Mouse (Mus musculus) embryonic fibroblast, embryonic 13.5 days (primary cell): ENCODE measurements around the gene Scamp4. TPM values are rescaled to one million over a fixed set of nuclear protein-coding genes. Genes with fewer than 3 reads are reported as not detected.
A peak's percentile ranks its signal among the peaks of the same experiment; 100 is the strongest.
"Not testable (repeated sequence)": the region's sequence is repeated elsewhere in the genome, so short reads cannot be mapped to it uniquely, and the experiment has no call there.

Source experiments
- H3K27ac ChIP-seq: 2 replicates; pipeline ENCODE4 v1.5.1; 2012; ENCODE audit warnings: low read length, control low read depth, inconsistent platforms; ENCODE audit not compliant: insufficient read depth
- H3K4me1 ChIP-seq: 2 replicates; pipeline ENCODE4 v1.6.1; 2011; ENCODE audit warnings: low read length; ENCODE audit not compliant: control insufficient read depth, insufficient read depth
- H3K4me3 ChIP-seq: 2 replicates; pipeline ENCODE4 v1.5.1; 2011; ENCODE audit warnings: mild to moderate bottlenecking, control low read depth, low read length; ENCODE audit not compliant: insufficient read depth
- CTCF ChIP-seq: IDR thresholded peaks from 2 replicates; pipeline ENCODE4 v1.5.1; 2011; ENCODE audit warnings: mild to moderate bottlenecking, control low read depth, low read length, moderate library complexity, borderline replicate concordance; ENCODE audit not compliant: insufficient read depth
- POLR2A ChIP-seq: IDR thresholded peaks from 2 replicates; pipeline ENCODE4 v1.6.1; 2011; ENCODE audit warnings: low read depth, mild to moderate bottlenecking, control low read depth, low read length, moderate library complexity
- polyA plus RNA-seq: library from polyadenylated mRNA; stranded (reverse); fragments of >200 nt; gene quantifications from 2 replicates; pipeline ENCODE4 v1.2.4, GENCODE M21; 2011; ENCODE audit warnings: low read depth; ENCODE audit not compliant: missing spikeins, insufficient read length

The Scamp4 gene
- polyA plus RNA-seq, 1 experiment, result 62.2 TPM

DNA sequence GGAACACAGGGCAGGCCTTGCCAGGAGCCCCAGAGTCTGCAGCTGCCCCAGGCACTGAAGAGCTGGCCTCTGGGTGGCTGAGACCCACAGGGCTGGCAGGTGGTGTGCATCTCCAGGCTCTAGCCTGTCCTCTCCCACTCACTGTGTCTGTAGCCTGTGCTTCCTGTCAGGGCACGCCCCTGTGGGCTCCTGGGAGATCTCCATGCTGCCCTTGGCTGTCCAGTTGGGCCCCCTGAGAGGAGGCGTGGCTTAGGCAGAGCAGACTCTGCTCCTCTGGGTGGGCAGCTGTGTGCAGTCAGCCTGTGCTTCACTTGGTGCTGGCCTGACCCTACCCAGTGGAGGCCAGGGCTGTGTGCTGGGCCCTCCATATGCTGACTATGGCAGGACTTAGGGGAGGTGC is 25.0 kb downstream of the Scamp4 start:
- H3K4me3 ChIP-seq, result no peak overlapping the region
- TF ChIP-seq CTCF, result no peak
- H3K27ac ChIP-seq, result no peak overlapping the region
- 0 out of 2 replicates have a peak, but pooled peaks cover 7% of the 10 kb centered on the region for H3K4me1 ChIP-seq

- TF ChIP-seq POLR2A (no peak), CTCF (no peak)
- Histone ChIP-seq H3K27ac (no peak overlapping the region), H3K4me3 (no peak overlapping the region), H3K4me1 (0 out of 2 replicates have a peak, but pooled peaks cover 7% of the 10 kb centered on the region)
Observed at GRCm38 (mm10) chr10:80628925-80629324, 26.3 kb downstream of the Scamp4 start.

GRCm38 (mm10) chr10:80635345-80635744 is 32.7 kb downstream of the Scamp4 start:
- H3K4me1 ChIP-seq, result no peaks in the 10 kb centered on the region
- no peak overlapping the region for H3K27ac ChIP-seq
- TF ChIP-seq CTCF (no peak), POLR2A (no peak)
- H3K4me3 ChIP-seq, result no peak overlapping the region

GRCm38 (mm10) chr10:80646936-80647335 is 44.3 kb downstream of the Scamp4 start:
- Histone ChIP-seq H3K4me3 (no peak overlapping the region), H3K27ac (no peak overlapping the region), H3K4me1 (no peaks in the 10 kb centered on the region)
- TF ChIP-seq CTCF, result no peak
- no peak for TF ChIP-seq POLR2A

DNA sequence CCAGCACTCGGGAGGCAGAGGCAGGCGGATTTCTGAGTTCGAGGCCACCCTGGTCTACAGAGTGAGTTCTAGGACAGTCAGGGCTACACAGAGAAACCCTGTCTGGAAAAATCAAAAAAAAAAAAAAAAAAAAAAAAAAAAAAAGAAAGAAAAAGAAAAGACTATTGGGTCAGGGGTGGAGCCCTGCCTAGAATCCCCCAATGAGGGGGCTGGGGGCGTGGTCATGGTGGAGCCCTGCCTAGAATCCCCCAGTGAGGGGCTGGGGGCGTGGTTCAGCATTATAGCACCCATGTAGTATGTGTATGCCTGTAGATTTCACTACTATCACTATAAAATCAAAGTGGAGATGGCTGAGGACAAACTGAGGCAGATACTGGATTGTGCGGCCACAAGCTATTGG is 47.2 kb downstream of the Scamp4 start:
- H3K27ac ChIP-seq, H3K4me1 ChIP-seq, H3K4me3 ChIP-seq: not testable (repeated sequence)

- Histone ChIP-seq H3K4me3 (no peak overlapping the region), H3K27ac (no peak overlapping the region), H3K4me1 (peaks cover 3% of the 10 kb centered on the region)
- no peak for TF ChIP-seq CTCF
- no peak for TF ChIP-seq POLR2A
Observed at GRCm38 (mm10) chr10:80650392-80650791, 47.7 kb downstream of the Scamp4 start.

DNA sequence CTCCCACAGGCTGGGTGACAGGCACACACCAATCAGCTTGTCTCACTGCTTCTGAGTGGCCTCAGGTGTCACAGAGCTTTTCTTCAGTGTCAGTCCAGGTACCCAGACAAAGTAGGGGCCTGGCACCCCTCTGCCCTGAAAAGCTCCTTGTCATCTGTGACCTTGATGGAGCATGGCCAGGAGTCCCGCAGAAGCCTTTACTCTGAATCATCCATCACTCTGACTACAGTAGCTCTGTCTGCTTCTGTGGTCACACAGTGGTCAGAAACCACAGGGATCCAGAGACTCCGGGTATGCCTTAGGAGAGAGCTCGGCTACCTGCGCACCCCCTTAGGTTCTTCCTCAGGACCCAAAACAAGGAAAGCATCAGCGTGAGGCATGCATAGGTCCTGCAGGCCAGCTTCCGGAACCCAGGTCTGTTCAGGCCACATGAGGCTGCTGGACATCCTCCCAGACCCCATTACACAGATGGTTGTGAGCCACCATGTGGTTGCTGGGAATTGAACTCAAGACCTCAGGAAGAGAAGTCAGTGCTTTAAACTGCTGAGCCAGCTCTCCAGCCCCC is 50.6 kb downstream of the Scamp4 start:
- TF ChIP-seq CTCF, result no peak
- TF ChIP-seq POLR2A, result no peak
- Histone ChIP-seq H3K4me1 (peaks cover 3% of the 10 kb centered on the region), H3K27ac (no peak overlapping the region), H3K4me3 (no peak overlapping the region)

- no peak overlapping the region for H3K4me3 ChIP-seq
- H3K4me1 ChIP-seq, result peaks cover 3% of the 10 kb centered on the region
- TF ChIP-seq POLR2A (no peak), CTCF (no peak)
- H3K27ac ChIP-seq, result no peak overlapping the region
Observed at GRCm38 (mm10) chr10:80654866-80655265, 52.2 kb downstream of the Scamp4 start.

- TF ChIP-seq CTCF, result no peak
- TF ChIP-seq POLR2A, result no peak
- H3K4me3 ChIP-seq, result peak overlapping the region; percentile 84
- peaks cover 3% of the 10 kb centered on the region for H3K4me1 ChIP-seq
- H3K27ac ChIP-seq, result no peak overlapping the region
Observed at GRCm38 (mm10) chr10:80655406-80656129, 52.9 kb downstream of the Scamp4 start.

GRCm38 (mm10) chr10:80656130-80656862 is 53.6 kb downstream of the Scamp4 start:
- Histone ChIP-seq H3K4me3 (peak overlapping the region; percentile 84), H3K27ac (peak overlapping the region; percentile 74), H3K4me1 (peaks cover 3% of the 10 kb centered on the region)
- no peak; the same call in 1 of the 2 replicates for TF ChIP-seq POLR2A
- no peak for TF ChIP-seq CTCF
